Mouse (Mus musculus): ENCODE measurements around the gene Rpl23a. TPM values are rescaled to one million over a fixed set of nuclear protein-coding genes. Genes with fewer than 3 reads are reported as not detected.
"Not testable (repeated sequence)": the region's sequence is repeated elsewhere in the genome, so short reads cannot be mapped to it uniquely, and the experiment has no call there.

Rpl23a gene
- total RNA-seq, 2 experiments from 2014 or later: 1,780 to 1,853 TPM

GRCm38 (mm10) chr11:78146707-78147543, 36.5 kb downstream of the Rpl23a start:
- no peak for DNase-seq

GRCm38 (mm10) chr11:78146168-78146567, 37.2 kb downstream of the Rpl23a start:
- DNase-seq: no peak

DNA sequence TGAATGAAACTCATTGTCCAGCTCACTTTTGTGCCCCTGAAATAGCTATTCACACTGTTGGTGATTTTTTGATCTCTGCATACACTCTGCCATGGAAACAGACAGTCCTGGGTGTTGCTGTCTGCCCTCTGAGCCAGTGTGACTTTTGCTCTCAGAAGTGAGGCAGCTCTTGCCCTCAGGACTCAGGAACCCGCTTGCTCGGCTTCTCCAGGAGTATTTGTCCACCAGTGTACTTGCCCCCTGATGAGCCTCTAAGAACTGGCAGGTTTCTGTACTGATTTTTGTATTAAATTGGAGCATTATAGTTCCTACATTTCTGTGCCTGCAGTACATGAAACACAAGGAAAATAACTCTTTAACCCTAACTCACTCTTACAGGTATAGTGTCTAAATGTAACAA, 39.9 kb downstream of the Rpl23a start:
- no peak for DNase-seq

- DNase-seq: no peak
Measured at GRCm38 (mm10) chr11:78140665-78141064, 42.7 kb downstream of the Rpl23a start.

GRCm38 (mm10) chr11:78138023-78138422, 45.4 kb downstream of the Rpl23a start:
- no peak for DNase-seq

DNA sequence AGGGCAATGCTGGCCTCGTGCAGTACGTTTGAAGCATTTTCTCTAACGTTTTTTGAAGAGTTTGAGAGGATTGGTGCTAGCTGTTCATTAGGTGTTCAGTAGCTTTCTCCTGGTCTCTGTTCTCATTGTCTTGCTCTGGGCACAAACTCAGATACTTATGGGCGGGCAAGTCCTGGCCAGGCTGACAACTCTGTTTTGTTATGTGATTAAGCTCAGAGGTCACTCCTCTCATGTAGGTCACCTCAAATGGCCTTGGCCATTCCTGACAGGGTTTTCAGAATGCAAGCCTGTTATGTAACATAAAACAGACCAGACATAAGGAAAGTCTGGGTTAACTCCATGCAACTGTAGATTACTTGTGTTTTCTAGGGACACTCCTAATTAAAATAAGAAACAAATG, 45.8 kb downstream of the Rpl23a start:
- DNase-seq: no peak

DNA sequence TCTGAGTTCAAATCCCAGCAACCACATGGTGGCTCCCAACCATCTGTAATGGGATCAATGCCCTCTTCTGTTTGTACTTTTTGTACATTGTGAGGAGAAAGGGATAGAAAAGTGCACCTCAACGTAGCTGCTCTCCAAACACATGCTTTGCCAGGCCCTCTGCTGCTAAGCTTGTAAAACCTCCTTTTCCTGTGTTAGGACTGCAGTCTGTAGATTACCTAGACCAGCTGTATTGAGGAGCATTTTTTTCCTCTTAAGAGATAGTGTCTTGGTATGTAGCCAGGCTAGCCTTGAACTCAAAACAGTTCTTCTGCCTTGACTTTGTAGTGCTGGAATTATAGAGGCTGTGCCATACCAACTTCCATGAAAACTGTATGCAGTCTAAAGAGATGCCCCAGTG, 47.3 kb downstream of the Rpl23a start:
- no peak for DNase-seq

GRCm38 (mm10) chr11:78135314-78135713, 48.1 kb downstream of the Rpl23a start:
- not testable (repeated sequence) for DNase-seq

- no peak for DNase-seq
Measured at GRCm38 (mm10) chr11:78134344-78134743, 49.0 kb downstream of the Rpl23a start.

DNA sequence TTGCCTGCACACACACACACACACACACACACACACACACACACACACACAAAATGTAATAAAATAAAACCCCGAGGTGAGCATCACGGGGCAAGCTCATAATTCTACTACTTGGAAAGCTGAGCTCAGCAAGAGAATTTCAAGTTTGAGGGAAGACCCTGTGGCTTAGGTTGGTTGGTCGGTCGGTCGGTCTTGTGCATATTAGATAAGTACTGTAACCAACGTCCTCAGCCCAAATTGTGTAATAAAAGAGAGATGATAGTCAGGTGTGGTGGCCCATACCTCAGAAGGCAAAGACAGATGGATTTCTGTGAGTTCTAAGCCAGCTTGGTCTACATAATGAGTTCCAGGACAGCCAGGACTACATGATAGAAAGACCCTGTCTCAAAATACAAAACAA, 49.5 kb downstream of the Rpl23a start:
- no peak for DNase-seq

Small RNA genes within 50 kb of the gene (microRNA-seq; reads per million reads assigned to microRNA genes)
- gene Mir7653: not detected

Other genes starting within 250 kb of the Rpl23a start
- gene Phf12, start 200.8 kb downstream of the Rpl23a start, total RNA-seq (2021): 10 to 100 TPM; 42.9 to 55.3 TPM
- gene Dhrs13, start 151.3 kb downstream of the Rpl23a start, total RNA-seq (2021): 10 to 100 TPM in 1 of 2 experiments, 1 to 10 TPM in 1; 8.6 to 10.4 TPM
- 10 to 100 TPM; 79.1 to 95.9 TPM for gene Flot2, start 145.7 kb downstream of the Rpl23a start, total RNA-seq (2021)
- 10 to 100 TPM; 30.4 to 35.0 TPM for gene Eral1, start 103.2 kb downstream of the Rpl23a start, total RNA-seq (2021)
- gene Fam222b, start 88.9 kb downstream of the Rpl23a start, total RNA-seq (2021): 10 to 100 TPM; 14.7 to 15.3 TPM
- 10 to 100 TPM; 52.2 to 53.0 TPM for gene Traf4, start 18.0 kb downstream of the Rpl23a start, total RNA-seq (2021)
- gene Nek8, start 6.9 kb downstream of the Rpl23a start, total RNA-seq (2021): 10 to 100 TPM in 1 of 2 experiments, 1 to 10 TPM in 1; 8.6 to 10.9 TPM
- 10 to 100 TPM; 34.4 to 45.6 TPM for gene Tlcd1, start 6.9 kb downstream of the Rpl23a start, total RNA-seq (2021)
- gene Rab34, start 4.8 kb upstream of the Rpl23a start, total RNA-seq (2021): 100 to 1,000 TPM in 1 of 2 experiments, 10 to 100 TPM in 1; 93.0 to 100 TPM
- gene Proca1, start 9.8 kb upstream of the Rpl23a start, total RNA-seq (2021): 10 to 100 TPM; 14.8 to 18.1 TPM
- 10 to 100 TPM; 67.9 to 68.2 TPM for gene Sdf2, start 62.2 kb upstream of the Rpl23a start, total RNA-seq (2021)
- gene Supt6, start 62.4 kb upstream of the Rpl23a start, total RNA-seq (2021): 10 to 100 TPM; 46.9 to 50.9 TPM
- gene 2610507B11Rik, start 78.2 kb upstream of the Rpl23a start, total RNA-seq (2021): 100 to 1,000 TPM; 138 to 184 TPM
- 1 to 10 TPM in 1 of 2 experiments, under 1 TPM in 1; 0.57 to 2.2 TPM for gene BC030499, start 107.3 kb upstream of the Rpl23a start, total RNA-seq (2021)
- 10 to 100 TPM; 11.2 to 16.1 TPM for gene Spag5, start 117.9 kb upstream of the Rpl23a start, total RNA-seq (2021)
- gene Aldoc, start 139.4 kb upstream of the Rpl23a start, total RNA-seq (2021): 1 to 10 TPM; 8.3 to 8.6 TPM
- 10 to 100 TPM; 40.1 to 40.3 TPM for gene Pigs, start 144.8 kb upstream of the Rpl23a start, total RNA-seq (2021)
- gene Unc119, start 159.9 kb upstream of the Rpl23a start, total RNA-seq (2021): 10 to 100 TPM; 36.1 to 42.5 TPM
- gene Foxn1, start 203.0 kb upstream of the Rpl23a start, total RNA-seq (2021): under 1 TPM in 1 of 2 experiments, not detected in 1; 0.09 TPM
- gene Slc13a2, start 238.6 kb upstream of the Rpl23a start, total RNA-seq (2021): not detected

Measured in adrenal gland, postnatal 10 days (tissue).